Mouse (Mus musculus) lung, adult 18-20 months (tissue): ENCODE results near the gene 1810037I17Rik.
"Not testable (repeated sequence)": the region's sequence is repeated elsewhere in the genome, so short reads cannot be mapped to it uniquely, and the experiment has no call there.

ENCODE experiments used
- DNase-seq, 2 experiments: peaks; one replicate each; pipeline ENCODE4 v3.0.0; 2022; ENCODE audit warnings: mixed read lengths in 2 of 2

1810037I17Rik gene

GRCm38 (mm10) chr3:122937176-122937575 lies 13.2 kb downstream of the 1810037I17Rik start:
- DNase-seq, result not testable (repeated sequence)

- DNase-seq, result peak in 1 of 2 experiments; percentile 25
Measured at GRCm38 (mm10) chr3:122939215-122939614, 15.2 kb downstream of the 1810037I17Rik start.

GRCm38 (mm10) chr3:122943387-122943890 lies 19.4 kb downstream of the 1810037I17Rik start:
- no peak for DNase-seq

- no peak for DNase-seq
Measured at GRCm38 (mm10) chr3:122950129-122950528, 26.1 kb downstream of the 1810037I17Rik start.

- no peak for DNase-seq
Measured at GRCm38 (mm10) chr3:122964301-122964700, 40.3 kb downstream of the 1810037I17Rik start.

GRCm38 (mm10) chr3:122968391-122968790 lies 44.4 kb downstream of the 1810037I17Rik start:
- no peak for DNase-seq

GRCm38 (mm10) chr3:122972126-122972822 lies 48.3 kb downstream of the 1810037I17Rik start:
- DNase-seq, result no peak

GRCm38 (mm10) chr3:122974833-122975232 lies 50.8 kb downstream of the 1810037I17Rik start:
- DNase-seq, result no peak

GRCm38 (mm10) chr3:122975363-122975762 lies 51.4 kb downstream of the 1810037I17Rik start:
- no peak for DNase-seq
